Mouse (Mus musculus) hindbrain, embryonic 10.5 days (tissue): ENCODE measurements around the gene Myadml2. TPM values are rescaled to one million over a fixed set of nuclear protein-coding genes. Genes with fewer than 3 reads are reported as not detected.

Experiments
- DNase-seq: peaks from one replicate; pipeline ENCODE4 v3.0.0-alpha.2; 2017; ENCODE audit warnings: low spot score
- H3K27ac ChIP-seq: fragments of 300-500 bp; sonication (generic); 2 replicates; pipeline ENCODE4 v1.5.1; 2016; ENCODE audit warnings: mild to moderate bottlenecking, moderate library complexity
- H3K27me3 ChIP-seq: fragments of 300-500 bp; sonication (generic); 2 replicates; pipeline ENCODE4 v1.6.1; 2016; ENCODE audit warnings: mild to moderate bottlenecking; ENCODE audit not compliant: poor library complexity, insufficient read depth, severe bottlenecking
- H3K36me3 ChIP-seq: fragments of 300-500 bp; sonication (generic); 2 replicates; pipeline ENCODE4 v1.6.1; 2016; ENCODE audit warnings: mild to moderate bottlenecking, moderate library complexity
- H3K4me1 ChIP-seq: fragments of 300-500 bp; sonication (generic); replicated peaks from 2 replicates; pipeline ENCODE4 v1.6.1; 2016; ENCODE audit warnings: mild to moderate bottlenecking
- H3K4me3 ChIP-seq: fragments of 300-500 bp; sonication (generic); 2 replicates; pipeline ENCODE4 v1.5.1; 2016; ENCODE audit warnings: mild to moderate bottlenecking, moderate library complexity
- H3K9me3 ChIP-seq: fragments of 300-500 bp; sonication (generic); 2 replicates; pipeline ENCODE4 v1.6.1; 2016; ENCODE audit warnings: mild to moderate bottlenecking, moderate library complexity
- WGBS: fragments of 180-500 bp; shearing (Covaris S2); methylation state at CpG from one replicate; pipeline ENCODE4 v1.1.7; 2016; 5-methylcytosine and 5-hydroxymethylcytosine counted together
- polyA plus RNA-seq: library from polyadenylated mRNA; unstranded; fragments of >200 nt; fragmentation: Nextera tagmentation; extraction: Ambion mirVana; gene quantifications from 2 replicates; pipeline ENCODE4 v1.2.1, GENCODE M21; 2016

Myadml2 gene
- polyA plus RNA-seq, 1 experiment from 2014 or later, result not detected

GRCm38 (mm10) chr11:120610477-120611046 is 37.4 kb downstream of the Myadml2 start:
- no peak overlapping the region for H3K4me3 ChIP-seq
- H3K27ac ChIP-seq, result no peak overlapping the region
- H3K4me1 ChIP-seq, result peaks cover 38% of the 10 kb centered on the region
- no peaks in the 10 kb centered on the region for H3K9me3 ChIP-seq
- DNase-seq, result no peak
- peaks cover 87% of the 10 kb centered on the region for H3K36me3 ChIP-seq
- WGBS, result 85% methylated on average over 9 of the region's 9 CpGs
- H3K27me3 ChIP-seq, result peaks cover 35% of the 10 kb centered on the region

- 0 out of 2 replicates have a peak overlapping the region, but pooled peaks have one; percentile 13 for H3K4me3 ChIP-seq
- H3K9me3 ChIP-seq, result no peaks in the 10 kb centered on the region
- peaks cover 35% of the 10 kb centered on the region for H3K27me3 ChIP-seq
- H3K36me3 ChIP-seq, result peaks cover 89% of the 10 kb centered on the region
- DNase-seq, result no peak
- no peak overlapping the region for H3K27ac ChIP-seq
- WGBS, result 38% methylated on average over 8 of the region's 8 CpGs
- peaks cover 31% of the 10 kb centered on the region for H3K4me1 ChIP-seq
Measured at GRCm38 (mm10) chr11:120609250-120609649, 38.7 kb downstream of the Myadml2 start.

- H3K36me3 ChIP-seq, result peaks cover 89% of the 10 kb centered on the region
- H3K27ac ChIP-seq, result peak within 1 kb of the TSS; percentile 73
- peak; percentile 30 for DNase-seq
- peaks cover 35% of the 10 kb centered on the region for H3K27me3 ChIP-seq
- H3K9me3 ChIP-seq, result no peaks in the 10 kb centered on the region
- H3K4me3 ChIP-seq, result peak within 1 kb of the TSS; percentile 43
- H3K4me1 ChIP-seq, result peaks cover 31% of the 10 kb centered on the region
- 6% methylated on average over 45 of the region's 45 CpGs for WGBS
Measured at GRCm38 (mm10) chr11:120608241-120609034, 39.5 kb downstream of the Myadml2 start, which contains the start of gene Npb. Npb (plus strand) TSS chr11:120608477.

GRCm38 (mm10) chr11:120606764-120607163 is 41.2 kb downstream of the Myadml2 start:
- H3K4me1 ChIP-seq, result peaks cover 28% of the 10 kb centered on the region
- DNase-seq, result no peak
- peaks cover 89% of the 10 kb centered on the region for H3K36me3 ChIP-seq
- no peaks in the 10 kb centered on the region for H3K9me3 ChIP-seq
- H3K27ac ChIP-seq, result peak overlapping the region; percentile 29; the same call in 1 of the 2 replicates
- 73% methylated on average over 4 of the region's 4 CpGs for WGBS
- peaks cover 35% of the 10 kb centered on the region for H3K27me3 ChIP-seq
- H3K4me3 ChIP-seq, result no peak overlapping the region

GRCm38 (mm10) chr11:120605667-120606066 is 42.3 kb downstream of the Myadml2 start:
- no peaks in the 10 kb centered on the region for H3K9me3 ChIP-seq
- no peak overlapping the region for H3K27ac ChIP-seq
- peaks cover 35% of the 10 kb centered on the region for H3K27me3 ChIP-seq
- WGBS, result 90% methylated on average over 7 of the region's 7 CpGs
- peaks cover 87% of the 10 kb centered on the region for H3K36me3 ChIP-seq
- peaks cover 28% of the 10 kb centered on the region for H3K4me1 ChIP-seq
- H3K4me3 ChIP-seq, result no peak overlapping the region
- no peak for DNase-seq

GRCm38 (mm10) chr11:120603545-120603944 is 44.4 kb downstream of the Myadml2 start:
- Histone ChIP-seq H3K4me1 (peaks cover 32% of the 10 kb centered on the region), H3K36me3 (peaks cover 79% of the 10 kb centered on the region), H3K9me3 (no peaks in the 10 kb centered on the region), H3K27me3 (peaks cover 22% of the 10 kb centered on the region), H3K4me3 (no peak overlapping the region), H3K27ac (no peak overlapping the region)
- WGBS, result 90% methylated on average over 2 of the region's 2 CpGs
- no peak for DNase-seq

- Histone ChIP-seq H3K4me3 (no peak overlapping the region), H3K36me3 (peaks cover 77% of the 10 kb centered on the region), H3K9me3 (no peaks in the 10 kb centered on the region), H3K4me1 (peaks cover 35% of the 10 kb centered on the region), H3K27me3 (no peaks in the 10 kb centered on the region), H3K27ac (no peak overlapping the region)
- DNase-seq, result no peak
- 96% methylated on average over 3 of the region's 3 CpGs for WGBS
Measured at GRCm38 (mm10) chr11:120600716-120601115, 47.2 kb downstream of the Myadml2 start.

GRCm38 (mm10) chr11:120598990-120599549 is 48.9 kb downstream of the Myadml2 start:
- no peak for DNase-seq
- 53% methylated on average over 17 of the region's 17 CpGs for WGBS
- Histone ChIP-seq H3K4me1 (peaks cover 42% of the 10 kb centered on the region), H3K9me3 (no peaks in the 10 kb centered on the region), H3K4me3 (peak overlapping the region; percentile 91), H3K36me3 (peaks cover 77% of the 10 kb centered on the region), H3K27me3 (no peaks in the 10 kb centered on the region), H3K27ac (peak overlapping the region; percentile 99)

- H3K36me3 ChIP-seq, result peaks cover 77% of the 10 kb centered on the region
- DNase-seq, result peak; percentile 94
- H3K9me3 ChIP-seq, result no peaks in the 10 kb centered on the region
- under 1% methylated on average over 88 of the region's 88 CpGs for WGBS
- peak within 1 kb of the TSS; percentile 99 for H3K27ac ChIP-seq
- peaks cover 42% of the 10 kb centered on the region for H3K4me1 ChIP-seq
- H3K27me3 ChIP-seq, result no peaks in the 10 kb centered on the region
- H3K4me3 ChIP-seq, result peak within 1 kb of the TSS; percentile 91
Measured at GRCm38 (mm10) chr11:120598283-120598989, 49.5 kb downstream of the Myadml2 start, which contains the start of the genes Alyref and Anapc11. Alyref (minus strand) TSS chr11:120598365. Anapc11 (plus strand) TSS chr11:120598421.

GRCm38 (mm10) chr11:120597240-120598235 is 50.4 kb downstream of the Myadml2 start:
- Histone ChIP-seq H3K4me1 (peaks cover 42% of the 10 kb centered on the region), H3K4me3 (peak overlapping the region; percentile 91), H3K27me3 (no peaks in the 10 kb centered on the region), H3K9me3 (no peaks in the 10 kb centered on the region), H3K27ac (peak overlapping the region; percentile 99), H3K36me3 (peaks cover 77% of the 10 kb centered on the region)
- peak; percentile 35 for DNase-seq
- WGBS, result 5% methylated on average over 98 of the region's 99 CpGs
